In genomic region chr16:13452661-13453060, GRCm38 (mm10) we compare ENCODE assay signal across 13 mouse cellular contexts.
"Had no signal": no experiment of that assay in that cellular context is flagged by ENCODE, and none has a peak within 500 bp of the region (broad histone marks: within the 10 kb centered on the region; RNA-seq: fewer than 3 reads in every experiment).

No protein-coding gene starts in this region.

- H3K9ac ChIP-seq: limb, embryonic 15.5 days; liver, embryonic 12.5 days; midbrain, embryonic 12.5 days; neural tube, embryonic 15.5 days had no signal

- ATAC-seq: liver, embryonic 12.5 days; lung, postnatal 0 days had no signal

- DNase-seq: kidney, adult 18-20 months; kidney, postnatal 14 days; lung, postnatal 4 days; right cerebral cortex, adult 18-20 months; spleen, adult 18-20 months; thymus, adult 18-20 months; thymus, postnatal 25 days had no signal

- H3K27ac ChIP-seq: limb, embryonic 15.5 days; liver, embryonic 12.5 days; midbrain, embryonic 12.5 days; neural tube, embryonic 15.5 days had no signal

- H3K9me3 ChIP-seq: limb, embryonic 15.5 days; liver, embryonic 12.5 days; midbrain, embryonic 12.5 days; neural tube, embryonic 15.5 days had no signal

- H3K4me2 ChIP-seq: limb, embryonic 15.5 days; liver, embryonic 12.5 days; midbrain, embryonic 12.5 days; neural tube, embryonic 15.5 days had no signal

- H3K4me3 ChIP-seq: limb, embryonic 15.5 days; liver, embryonic 12.5 days; midbrain, embryonic 12.5 days; myocyte; neural tube, embryonic 15.5 days had no signal

- H3K36me3 ChIP-seq: limb, embryonic 15.5 days; midbrain, embryonic 12.5 days; neural tube, embryonic 15.5 days had no signal
